Mouse (Mus musculus) heart, embryonic 11.5 days (tissue): ENCODE measurements around the gene Ccdc175. TPM values are rescaled to one million over a fixed set of nuclear protein-coding genes. Genes with fewer than 3 reads are reported as not detected.

ENCODE experiments used
- ATAC-seq: fragments of 200-750 bp; cut with Nextera tagmentation; replicated peaks from 2 replicates; pipeline ENCODE4 v1.8.0; 2017; ENCODE audit warnings: moderate library complexity; ENCODE audit not compliant: insufficient number of reproducible peaks, low FRiP score, low TSS enrichment
- H3K27ac ChIP-seq: fragments of 300-500 bp; sonication (generic); 2 replicates; pipeline ENCODE4 v1.5.1; 2014; ENCODE audit warnings: mild to moderate bottlenecking, low read depth, low read length
- H3K27me3 ChIP-seq: fragments of 300-500 bp; sonication (generic); 2 replicates; pipeline ENCODE4 v1.6.1; 2014; ENCODE audit warnings: mild to moderate bottlenecking, low read length, mixed read lengths; ENCODE audit not compliant: control insufficient read depth, insufficient read depth
- H3K36me3 ChIP-seq: fragments of 300-500 bp; sonication (generic); 2 replicates; pipeline ENCODE4 v1.6.1; 2014; ENCODE audit warnings: mild to moderate bottlenecking, low read length, moderate library complexity, mixed read lengths; ENCODE audit not compliant: control insufficient read depth, insufficient read depth
- H3K4me1 ChIP-seq: fragments of 300-500 bp; sonication (generic); 2 replicates; pipeline ENCODE4 v1.6.1; 2014; ENCODE audit warnings: low read length; ENCODE audit not compliant: control insufficient read depth, insufficient read depth
- H3K4me2 ChIP-seq: fragments of 300-500 bp; sonication (generic); 2 replicates; pipeline ENCODE4 v1.6.1; 2014; ENCODE audit warnings: mild to moderate bottlenecking, moderate library complexity
- H3K4me3 ChIP-seq: fragments of 300-500 bp; sonication (generic); 2 replicates; pipeline ENCODE4 v1.5.1; 2014; ENCODE audit warnings: low read depth, low read length
- H3K9ac ChIP-seq: fragments of 300-500 bp; sonication (generic); 2 replicates; pipeline ENCODE4 v1.6.1; 2014; ENCODE audit warnings: mild to moderate bottlenecking, low read depth, low read length, moderate library complexity
- H3K9me3 ChIP-seq: fragments of 300-500 bp; sonication (generic); replicated peaks from 2 replicates; pipeline ENCODE4 v1.6.1; 2016; ENCODE audit warnings: low read length; ENCODE audit not compliant: control insufficient read depth
- WGBS: fragments of 180-500 bp; shearing (Covaris S2); extraction: QIAGEN DNeasy Blood & Tissue Kit; methylation state at CpG from one replicate; pipeline ENCODE4 v1.1.7; 2014; ENCODE audit not compliant: insufficient replicate concordance; 5-methylcytosine and 5-hydroxymethylcytosine counted together
- polyA plus RNA-seq: library from polyadenylated mRNA; unstranded; fragments of >200 nt; fragmentation: Nextera tagmentation; extraction: Ambion mirVana; gene quantifications from 2 replicates; pipeline ENCODE4 v1.2.1, GENCODE M21; 2014

The Ccdc175 gene
- polyA plus RNA-seq, 1 experiment from 2014 or later = not detected

DNA sequence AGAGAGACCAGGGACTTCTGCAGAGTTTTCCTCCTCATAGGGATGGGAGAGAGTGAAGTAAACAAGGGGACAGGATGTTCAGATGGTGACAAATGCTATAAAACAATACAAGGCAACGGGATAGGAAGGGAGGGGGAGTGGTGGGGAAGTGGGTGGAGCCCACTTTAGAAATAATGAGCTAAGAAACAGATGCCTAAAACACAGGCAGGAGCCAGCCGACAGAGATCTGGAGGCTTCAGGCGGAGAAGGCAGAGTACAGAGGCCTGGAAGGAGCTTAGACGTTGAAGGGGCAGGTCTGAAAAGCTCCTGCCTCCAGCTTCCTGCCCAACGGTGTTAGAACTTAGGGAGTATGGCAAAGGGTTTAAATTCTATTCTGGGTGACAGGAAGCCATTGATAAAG, 28.7 kb upstream of the Ccdc175 start:
- no peak for ATAC-seq
- 48% methylated on average over 5 of the region's 5 CpGs for WGBS
- Histone ChIP-seq H3K4me3 (no peak overlapping the region), H3K9me3 (no peaks in the 10 kb centered on the region), H3K27ac (no peak overlapping the region), H3K36me3 (no peaks in the 10 kb centered on the region), H3K9ac (no peak overlapping the region), H3K4me1 (no peaks in the 10 kb centered on the region), H3K27me3 (no peaks in the 10 kb centered on the region), H3K4me2 (no peak overlapping the region)

DNA sequence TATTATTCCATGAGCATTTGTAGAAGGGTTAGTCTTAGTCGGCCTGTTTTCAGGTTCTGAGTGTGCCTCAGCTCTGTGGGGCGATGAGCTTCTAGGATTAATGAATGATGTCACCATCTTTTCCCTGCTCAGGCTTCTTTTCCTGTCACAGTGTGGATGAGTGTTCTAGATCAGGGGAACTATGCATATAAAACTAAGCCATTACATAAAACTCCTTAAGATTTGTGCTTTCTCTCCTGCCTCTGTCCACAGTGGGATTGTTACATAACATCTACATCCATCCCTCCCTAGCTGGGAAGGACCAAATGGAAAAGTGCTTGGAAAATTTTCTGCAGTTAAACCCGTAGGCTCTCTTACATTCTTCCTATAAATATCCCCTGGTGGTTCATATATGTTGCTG, 16.0 kb upstream of the Ccdc175 start:
- Histone ChIP-seq H3K4me3 (no peak overlapping the region), H3K9me3 (no peaks in the 10 kb centered on the region), H3K27ac (no peak overlapping the region), H3K27me3 (no peaks in the 10 kb centered on the region), H3K9ac (no peak overlapping the region), H3K4me1 (no peaks in the 10 kb centered on the region), H3K36me3 (no peaks in the 10 kb centered on the region), H3K4me2 (no peak overlapping the region)
- WGBS = 82% methylated on average over 3 of the region's 3 CpGs
- no peak for ATAC-seq

GRCm38 (mm10) chr12:72197925-72198486, 13.2 kb upstream of the Ccdc175 start:
- Histone ChIP-seq H3K36me3 (no peaks in the 10 kb centered on the region), H3K4me1 (no peaks in the 10 kb centered on the region), H3K4me2 (peak overlapping the region; percentile 17), H3K4me3 (no peak overlapping the region), H3K9me3 (no peaks in the 10 kb centered on the region), H3K27ac (no peak overlapping the region), H3K9ac (no peak overlapping the region), H3K27me3 (no peaks in the 10 kb centered on the region)
- 51% methylated on average over 18 of the region's 18 CpGs for WGBS
- no peak for ATAC-seq

- 59% methylated on average over 7 of the region's 7 CpGs for whole genome bisulfite sequencing
- H3K4me1 ChIP-seq = no peaks in the 10 kb centered on the region
- H3K27me3 ChIP-seq = no peaks in the 10 kb centered on the region
- H3K36me3 ChIP-seq = no peaks in the 10 kb centered on the region
- H3K9me3 ChIP-seq = no peaks in the 10 kb centered on the region
- ATAC-seq = no peak
- H3K9ac ChIP-seq = no peak overlapping the region
- H3K4me2 ChIP-seq = no peak overlapping the region
- H3K4me3 ChIP-seq = no peak overlapping the region
- no peak overlapping the region for H3K27ac ChIP-seq
Observed at GRCm38 (mm10) chr12:72197434-72197833, 12.6 kb upstream of the Ccdc175 start.

- H3K4me3 ChIP-seq = no peak overlapping the region
- no peak overlapping the region for H3K4me2 ChIP-seq
- H3K36me3 ChIP-seq = no peaks in the 10 kb centered on the region
- H3K9ac ChIP-seq = no peak overlapping the region
- 73% methylated on average over 4 of the region's 4 CpGs for WGBS
- H3K27me3 ChIP-seq = no peaks in the 10 kb centered on the region
- H3K4me1 ChIP-seq = no peaks in the 10 kb centered on the region
- no peak overlapping the region for H3K27ac ChIP-seq
- no peak for ATAC-seq
- H3K9me3 ChIP-seq = no peaks in the 10 kb centered on the region
Observed at GRCm38 (mm10) chr12:72179561-72179960, 5.3 kb downstream of the Ccdc175 start.

DNA sequence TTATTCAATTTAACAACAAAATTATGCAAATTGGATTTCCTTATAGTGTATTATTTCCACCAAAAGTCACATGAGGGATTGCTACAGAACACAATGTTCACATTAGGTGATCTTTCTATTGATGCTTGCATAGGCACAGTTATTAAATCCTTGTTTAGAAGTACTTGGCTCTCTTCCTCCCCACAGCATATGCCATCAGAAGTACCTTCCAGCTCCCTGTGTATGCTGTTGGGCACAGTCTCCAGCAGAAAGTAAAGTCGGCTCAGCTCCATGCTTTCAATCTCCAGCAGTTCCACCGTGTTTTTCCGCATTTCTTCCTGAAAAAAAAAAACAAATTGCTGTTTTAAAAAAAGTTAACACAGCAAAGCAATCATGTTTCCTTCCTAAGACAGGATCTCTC, 6.5 kb downstream of the Ccdc175 start:
- Histone ChIP-seq H3K4me2 (no peak overlapping the region), H3K36me3 (no peaks in the 10 kb centered on the region), H3K9me3 (no peaks in the 10 kb centered on the region), H3K9ac (no peak overlapping the region), H3K27me3 (no peaks in the 10 kb centered on the region), H3K4me3 (no peak overlapping the region), H3K4me1 (no peaks in the 10 kb centered on the region), H3K27ac (no peak overlapping the region)
- ATAC-seq = no peak
- 78% methylated on average over 3 of the region's 3 CpGs for WGBS

GRCm38 (mm10) chr12:72158421-72158820, 26.4 kb downstream of the Ccdc175 start:
- Histone ChIP-seq H3K36me3 (no peaks in the 10 kb centered on the region), H3K9ac (no peak overlapping the region), H3K4me1 (no peaks in the 10 kb centered on the region), H3K27me3 (no peaks in the 10 kb centered on the region), H3K27ac (no peak overlapping the region), H3K9me3 (no peaks in the 10 kb centered on the region), H3K4me2 (no peak overlapping the region), H3K4me3 (no peak overlapping the region)
- no peak for ATAC-seq
- 56% methylated on average over 4 of the region's 4 CpGs for WGBS

DNA sequence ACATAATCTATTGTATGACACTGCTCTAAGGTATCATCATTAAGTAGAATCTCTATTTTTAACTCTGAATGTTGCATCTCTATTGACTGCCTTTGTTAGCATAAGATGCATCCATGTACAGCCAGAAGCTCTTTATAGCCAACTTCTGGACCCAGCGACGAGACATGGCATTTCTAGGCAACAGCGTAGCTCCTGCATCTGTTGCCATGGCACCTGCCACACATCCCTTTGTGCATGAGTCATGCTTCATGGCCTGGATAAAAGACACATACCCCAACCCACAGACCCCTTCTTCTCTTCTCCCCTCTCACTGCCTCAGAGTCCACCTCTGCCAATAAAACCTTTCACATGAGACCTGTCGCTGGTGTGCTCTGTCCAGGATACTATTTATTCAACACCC, 34.0 kb downstream of the Ccdc175 start:
- no peak overlapping the region for H3K4me2 ChIP-seq
- H3K9me3 ChIP-seq = no peaks in the 10 kb centered on the region
- no peak overlapping the region for H3K4me3 ChIP-seq
- no peak overlapping the region for H3K27ac ChIP-seq
- no peaks in the 10 kb centered on the region for H3K27me3 ChIP-seq
- 74% methylated on average over 4 of the region's 4 CpGs for WGBS
- no peaks in the 10 kb centered on the region for H3K36me3 ChIP-seq
- ATAC-seq = no peak
- no peaks in the 10 kb centered on the region for H3K4me1 ChIP-seq
- no peak overlapping the region for H3K9ac ChIP-seq

DNA sequence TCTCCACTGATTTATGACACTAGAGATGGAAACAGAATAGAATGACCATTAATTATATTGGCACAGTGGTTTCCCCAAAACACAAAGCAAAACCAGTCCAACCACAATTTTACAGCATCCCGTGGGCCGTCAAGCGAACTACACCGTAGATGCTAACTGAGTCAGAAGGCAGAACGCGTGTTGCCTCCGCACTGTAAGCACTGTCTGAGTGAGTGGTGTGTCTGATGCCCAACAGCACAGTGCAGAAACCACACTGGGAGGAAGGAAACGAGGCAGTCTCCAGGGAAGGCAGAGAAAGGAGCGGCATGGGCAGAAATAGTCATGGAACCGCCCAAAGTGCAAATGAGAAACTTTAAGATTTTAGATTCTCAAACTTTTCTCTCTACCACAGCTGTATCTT, 55.6 kb downstream of the Ccdc175 start:
- ATAC-seq = no peak
- no peaks in the 10 kb centered on the region for H3K9me3 ChIP-seq

More for the DNA sequence above, 55.6 kb downstream of the Ccdc175 start:
- 92% methylated on average over 10 of the region's 10 CpGs for WGBS
- Histone ChIP-seq H3K4me2 (no peak overlapping the region), H3K36me3 (no peaks in the 10 kb centered on the region), H3K27me3 (no peaks in the 10 kb centered on the region), H3K4me3 (no peak overlapping the region), H3K27ac (no peak overlapping the region), H3K9ac (no peak overlapping the region), H3K4me1 (no peaks in the 10 kb centered on the region)
